Mouse (Mus musculus): ENCODE measurements around the gene Wfdc3.

Wfdc3 gene

GRCm38 (mm10) chr2:164773989-164774364 lies 28.2 kb upstream of the Wfdc3 start:
- DNase-seq = peak; percentile 78

GRCm38 (mm10) chr2:164773229-164773988 lies 27.7 kb upstream of the Wfdc3 start:
- DNase-seq = no peak

DNA sequence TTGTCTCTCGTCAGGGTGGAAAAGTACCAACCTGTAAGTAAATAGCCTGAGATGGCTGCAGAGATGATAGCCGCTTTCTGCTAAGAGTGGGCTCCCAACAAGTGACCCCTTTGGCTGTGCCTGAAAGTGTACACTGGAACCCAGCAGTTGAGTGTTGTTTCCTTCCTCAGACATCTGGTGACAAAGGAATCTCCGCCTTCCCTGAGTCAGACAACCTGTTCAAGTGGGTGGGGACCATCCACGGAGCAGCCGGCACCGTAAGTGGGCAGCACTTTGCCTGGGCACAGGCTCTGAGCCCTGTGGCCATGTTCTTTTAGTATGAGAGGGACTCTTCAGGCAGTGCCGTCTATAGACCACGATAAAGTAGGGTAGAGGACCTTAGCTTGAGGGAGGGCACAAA lies 25.4 kb upstream of the Wfdc3 start:
- no peak for DNase-seq

DNA sequence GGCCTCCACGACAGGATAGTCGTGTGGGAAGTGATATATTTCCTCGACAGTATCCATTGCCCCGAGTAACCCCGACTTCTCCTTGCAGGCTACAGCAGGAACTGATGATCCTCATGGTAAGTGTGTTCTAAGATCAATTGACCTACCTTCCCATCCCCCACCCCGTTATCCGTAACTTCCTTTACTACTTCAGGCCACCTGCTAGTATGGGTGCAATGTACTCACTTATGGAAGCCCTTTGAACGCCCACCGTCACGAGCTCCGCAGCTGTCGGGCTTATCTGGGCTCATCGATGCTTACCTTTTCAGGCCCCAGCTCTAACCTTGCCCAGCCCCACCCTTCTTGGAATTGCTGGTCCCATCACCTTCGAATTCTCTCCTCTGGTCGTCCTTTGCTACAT lies 24.5 kb upstream of the Wfdc3 start:
- peak; percentile 76 for DNase-seq

- DNase-seq = peak; percentile 99
Observed at GRCm38 (mm10) chr2:164769258-164770037, 23.7 kb upstream of the Wfdc3 start, which contains the start of gene Ube2c. Gene Ube2c (plus strand): TSS chr2:164769898.

DNA sequence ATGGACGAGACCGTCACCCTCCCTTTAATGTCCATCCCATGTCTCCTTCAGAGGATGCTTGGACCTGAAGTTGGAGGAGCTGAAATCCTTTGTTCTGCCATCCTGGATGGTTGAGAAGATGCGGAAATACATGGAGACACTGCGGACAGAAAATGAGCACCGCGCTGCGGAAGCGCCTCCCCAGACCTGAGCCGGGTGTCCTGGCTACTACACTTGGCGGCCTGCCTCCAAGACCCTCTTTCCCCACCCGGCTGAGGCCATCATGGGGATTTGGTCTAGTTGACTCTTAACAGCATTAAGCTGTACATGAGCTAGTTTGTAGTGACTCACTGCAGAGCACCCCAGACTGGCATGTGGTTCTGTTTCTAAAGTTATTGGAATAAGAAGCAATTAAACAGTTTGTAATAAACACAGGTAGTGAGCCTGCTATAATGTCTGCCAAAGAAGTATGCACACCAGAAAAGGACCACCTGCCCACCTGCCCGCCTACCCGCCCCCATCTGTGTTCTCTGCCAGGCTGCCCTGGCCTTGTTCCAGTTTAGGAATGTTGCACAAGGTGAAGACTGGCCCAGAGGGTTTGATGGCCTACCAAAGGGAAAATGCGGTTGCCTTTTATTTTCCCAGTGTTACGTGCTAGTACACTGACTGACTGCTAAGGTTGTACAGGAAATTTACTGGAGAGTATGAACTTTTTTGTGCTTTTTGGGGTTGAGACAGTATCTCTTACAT lies 22.2 kb upstream of the Wfdc3 start:
- no peak for DNase-seq

- DNase-seq = no peak
Observed at GRCm38 (mm10) chr2:164765841-164766240, 20.1 kb upstream of the Wfdc3 start.

DNA sequence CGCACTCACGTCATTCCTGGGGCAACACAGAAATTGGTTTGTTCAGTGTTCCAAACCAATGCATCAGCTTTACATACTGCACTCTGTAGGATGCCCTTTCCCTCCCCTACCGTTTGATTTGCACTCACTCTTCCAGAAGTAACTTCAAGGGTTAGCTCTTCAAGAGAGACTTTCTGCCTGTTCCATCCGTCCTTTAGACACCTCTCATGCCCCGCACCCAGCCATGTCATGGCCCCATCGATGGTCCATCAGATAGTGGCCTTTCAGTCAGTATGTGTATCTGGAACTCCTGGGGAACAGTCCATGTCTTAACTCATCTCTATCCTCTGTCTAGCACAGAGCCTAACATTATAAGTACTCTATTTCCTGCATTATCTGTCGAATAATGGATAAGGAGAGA lies 16.9 kb upstream of the Wfdc3 start:
- DNase-seq = peak; percentile 58

DNA sequence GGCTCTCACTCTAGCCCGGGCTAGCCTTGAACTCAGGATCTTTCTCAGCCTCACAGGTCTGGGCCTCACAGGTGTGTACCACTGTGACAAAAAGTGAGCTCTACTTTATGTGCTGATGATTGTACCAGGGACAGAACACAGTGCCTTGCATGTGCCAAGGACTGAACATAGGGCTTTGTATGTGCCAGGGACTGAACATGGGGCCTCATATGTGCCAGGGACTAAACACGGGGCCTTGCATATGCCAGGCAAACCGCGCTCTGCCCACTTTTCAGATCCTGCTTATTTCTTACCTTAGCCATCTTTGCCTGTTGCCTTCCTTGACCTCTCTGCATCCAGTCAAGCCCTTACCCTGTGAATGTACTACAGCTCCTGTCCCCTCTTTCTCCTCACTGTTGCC lies 16.2 kb upstream of the Wfdc3 start:
- DNase-seq = no peak

DNA sequence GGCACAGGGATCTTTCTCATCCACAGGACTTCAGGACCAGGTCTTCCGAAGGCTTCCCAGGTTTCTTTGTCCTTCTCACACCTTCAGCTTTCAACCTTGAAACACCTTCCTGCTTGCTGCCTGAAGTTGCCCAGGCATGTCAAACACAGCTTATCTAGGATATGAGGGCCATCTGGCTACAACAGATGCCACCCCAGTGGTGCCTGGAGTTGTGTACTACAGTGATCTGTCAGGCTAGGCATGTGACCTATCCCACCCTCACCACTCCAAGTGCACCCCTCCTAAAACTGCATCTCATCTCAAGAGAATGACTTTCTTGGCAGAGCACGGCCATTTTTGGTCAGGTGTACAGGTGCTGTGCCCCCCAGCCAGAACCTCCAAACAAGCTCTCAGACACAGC lies 15.8 kb upstream of the Wfdc3 start:
- peak; percentile 87 for DNase-seq

GRCm38 (mm10) chr2:164760059-164760833 lies 14.5 kb upstream of the Wfdc3 start:
- peak; percentile 81 for DNase-seq

DNA sequence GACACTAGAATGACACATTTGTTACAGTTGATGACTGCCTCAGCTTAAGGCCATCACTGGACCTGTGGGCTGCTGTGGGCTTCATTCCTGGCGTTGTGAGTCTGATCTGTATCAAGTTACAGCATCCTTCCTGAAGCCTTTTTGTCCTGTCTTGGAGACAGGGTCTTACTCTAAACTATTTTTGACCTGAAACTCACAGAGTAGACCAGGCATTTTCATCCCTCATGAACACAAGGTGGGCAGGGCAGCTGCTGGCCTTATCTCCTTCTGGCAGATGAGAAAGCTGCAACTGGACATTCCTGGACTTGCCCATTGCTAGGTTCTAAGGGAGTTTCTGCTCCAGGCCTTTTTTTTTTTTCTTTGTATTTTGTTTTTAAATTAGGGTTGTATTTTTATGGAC lies 13.0 kb upstream of the Wfdc3 start:
- DNase-seq = peak; percentile 82

GRCm38 (mm10) chr2:164757841-164758240 lies 12.1 kb upstream of the Wfdc3 start:
- DNase-seq = no peak

DNA sequence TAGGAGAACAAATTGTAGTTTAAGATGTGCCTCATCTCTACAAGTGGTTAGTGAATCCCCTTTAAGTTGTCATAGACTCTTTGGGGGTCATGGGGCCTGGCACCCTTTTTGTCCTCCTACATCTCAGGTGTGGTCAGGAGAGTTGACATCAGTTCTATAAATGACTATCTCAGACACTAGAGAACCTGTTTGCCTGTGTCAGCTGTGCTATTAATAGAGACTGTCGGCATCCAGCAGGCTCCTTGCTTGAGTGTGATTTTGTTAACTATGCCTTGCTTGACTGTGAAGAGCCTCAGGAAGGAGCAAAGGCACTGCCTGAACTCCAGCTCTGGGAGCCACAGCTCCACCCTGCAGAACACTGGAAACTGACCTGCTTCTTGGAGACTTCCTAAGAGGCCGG lies 9.1 kb upstream of the Wfdc3 start:
- no peak for DNase-seq

- DNase-seq = no peak
Observed at GRCm38 (mm10) chr2:164754105-164754504, 8.4 kb upstream of the Wfdc3 start.

- no peak for DNase-seq
Observed at GRCm38 (mm10) chr2:164752454-164752853, 6.7 kb upstream of the Wfdc3 start.

DNA sequence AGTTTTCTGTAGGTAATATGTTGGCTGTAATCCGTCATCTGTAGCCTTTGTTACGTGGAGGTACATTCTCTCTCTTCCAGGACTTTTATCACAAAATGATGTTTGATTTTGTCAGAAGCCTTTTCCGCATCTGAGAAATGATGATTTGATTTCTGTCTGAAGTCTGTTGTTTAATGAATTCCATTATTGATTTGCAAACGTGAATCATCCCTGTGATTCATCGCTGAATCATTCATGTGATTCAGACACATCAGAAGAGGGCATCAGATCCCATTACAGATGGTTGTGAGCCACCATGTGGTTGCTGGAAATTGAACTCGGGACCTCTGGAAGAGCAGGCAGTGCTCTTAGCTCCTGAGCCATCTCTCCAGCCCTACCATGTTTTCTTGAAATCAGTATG lies 3.3 kb upstream of the Wfdc3 start:
- DNase-seq = no peak

GRCm38 (mm10) chr2:164748191-164748590 lies 2.5 kb upstream of the Wfdc3 start:
- peak; percentile 34 for DNase-seq

DNA sequence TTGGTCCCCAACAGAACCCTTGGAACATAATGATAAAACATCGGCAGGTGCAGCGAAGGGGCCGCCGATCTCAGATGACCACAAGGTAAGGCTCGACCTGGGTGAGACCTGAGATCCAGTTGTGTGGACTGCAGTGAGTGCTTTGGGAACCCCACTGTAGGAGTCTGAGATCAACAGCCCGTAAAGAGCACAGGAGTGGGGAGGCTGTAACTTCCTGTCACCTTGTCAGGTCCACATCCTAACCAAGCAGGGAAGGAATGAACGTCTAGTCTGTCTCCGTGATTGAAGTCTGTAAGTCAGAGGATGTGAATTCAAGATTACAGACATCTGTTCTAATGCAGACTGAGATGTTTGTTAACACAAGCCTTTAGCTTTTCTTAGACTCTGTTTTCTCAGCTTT lies 962 bp upstream of the Wfdc3 start:
- DNase-seq = no peak

DNA sequence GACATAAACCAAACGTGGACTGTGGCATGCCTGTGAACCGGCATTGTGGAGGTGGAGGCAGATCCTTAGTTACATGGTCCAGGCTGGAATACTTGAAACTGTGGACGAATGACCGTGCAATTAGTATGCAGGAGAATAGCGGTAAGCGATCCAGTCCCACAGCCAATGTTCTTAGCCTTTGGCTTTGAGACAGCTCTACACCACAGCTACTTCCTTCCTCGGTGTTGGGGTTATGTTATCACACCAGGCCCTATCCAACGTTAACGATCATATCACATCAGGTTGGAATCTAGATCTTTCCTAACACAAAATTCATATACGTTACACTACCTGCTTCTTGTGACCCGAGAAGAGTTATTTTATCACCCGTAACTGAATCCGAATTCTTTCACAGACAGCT lies 744 bp downstream of the Wfdc3 start:
- no peak for DNase-seq

DNA sequence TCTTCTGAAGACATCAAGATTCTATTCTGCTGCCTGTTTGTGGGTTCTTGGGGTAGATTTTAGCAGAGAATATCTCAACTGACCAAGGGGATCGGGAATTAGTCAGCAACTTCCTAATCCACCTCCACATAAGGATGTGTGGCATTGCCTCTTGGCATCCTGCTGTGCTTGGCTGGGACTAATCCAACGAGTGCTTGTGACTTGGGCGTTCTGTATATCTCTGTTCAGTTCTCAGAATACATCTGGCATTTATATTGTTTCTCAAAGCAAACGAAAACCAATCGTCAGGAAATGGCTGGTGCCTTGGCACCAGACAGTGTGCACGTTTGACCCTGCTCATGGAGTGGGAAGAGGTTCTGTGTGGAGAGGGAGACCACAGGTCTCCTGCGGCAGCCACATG lies 5.9 kb downstream of the Wfdc3 start:
- no peak for DNase-seq

DNA sequence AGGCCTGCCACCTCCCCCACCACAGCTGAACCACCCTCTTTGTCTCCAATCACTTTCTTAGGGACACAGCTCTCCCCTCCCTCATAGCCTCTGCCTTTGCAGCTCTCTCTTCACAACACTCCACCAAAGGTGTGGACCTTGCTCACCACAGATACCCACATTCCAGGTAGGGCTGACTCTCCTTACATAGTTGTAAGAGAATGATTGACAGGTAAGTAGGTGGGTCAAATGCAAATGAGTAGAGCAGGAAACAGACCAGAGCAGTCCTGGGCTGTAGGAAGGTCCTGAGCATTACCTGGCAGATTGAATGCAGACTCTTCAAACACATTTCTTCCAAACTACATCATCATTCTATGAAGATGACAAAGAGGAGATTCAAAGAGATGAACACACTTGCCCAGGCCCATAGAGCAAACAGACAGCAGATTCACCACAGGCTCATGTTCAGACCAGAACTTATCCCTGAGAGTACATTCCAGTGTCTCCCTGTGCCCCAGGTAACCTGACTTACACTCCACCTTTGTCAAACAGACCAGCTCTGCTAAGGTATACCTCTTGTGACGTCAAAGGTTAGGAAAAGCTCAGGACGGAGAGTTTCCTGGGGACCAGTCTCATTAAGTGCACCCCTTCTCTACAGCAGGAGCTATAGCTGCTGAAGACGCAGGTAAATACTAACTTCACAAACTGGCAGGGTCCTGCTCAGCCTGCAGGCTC lies 8.2 kb downstream of the Wfdc3 start:
- DNase-seq = no peak

All from liver (tissue).